Mouse (Mus musculus) embryonic fibroblast, embryonic 13.5 days (primary cell): ENCODE data around the gene Dennd2c. TPM values are rescaled to one million over a fixed set of nuclear protein-coding genes. Genes with fewer than 3 reads are reported as not detected.
"Not testable (repeated sequence)": the region's sequence is repeated elsewhere in the genome, so short reads cannot be mapped to it uniquely, and the experiment has no call there.

Source experiments
- H3K27ac ChIP-seq: 2 replicates; pipeline ENCODE4 v1.5.1; 2012; ENCODE audit warnings: low read length, control low read depth, inconsistent platforms; ENCODE audit not compliant: insufficient read depth
- H3K4me1 ChIP-seq: 2 replicates; pipeline ENCODE4 v1.6.1; 2011; ENCODE audit warnings: low read length; ENCODE audit not compliant: control insufficient read depth, insufficient read depth
- H3K4me3 ChIP-seq: 2 replicates; pipeline ENCODE4 v1.5.1; 2011; ENCODE audit warnings: mild to moderate bottlenecking, control low read depth, low read length; ENCODE audit not compliant: insufficient read depth
- CTCF ChIP-seq: IDR thresholded peaks from 2 replicates; pipeline ENCODE4 v1.5.1; 2011; ENCODE audit warnings: mild to moderate bottlenecking, control low read depth, low read length, moderate library complexity, borderline replicate concordance; ENCODE audit not compliant: insufficient read depth
- POLR2A ChIP-seq: IDR thresholded peaks from 2 replicates; pipeline ENCODE4 v1.6.1; 2011; ENCODE audit warnings: low read depth, mild to moderate bottlenecking, control low read depth, low read length, moderate library complexity
- polyA plus RNA-seq: library from polyadenylated mRNA; stranded (reverse); fragments of >200 nt; gene quantifications from 2 replicates; pipeline ENCODE4 v1.2.4, GENCODE M21; 2011; ENCODE audit warnings: low read depth; ENCODE audit not compliant: missing spikeins, insufficient read length

The Dennd2c gene
- polyA plus RNA-seq, 1 experiment, result 4.8 TPM

GRCm38 (mm10) chr3:103188451-103188850, 86.0 kb downstream of the Dennd2c start:
- TF ChIP-seq CTCF, result no peak
- TF ChIP-seq POLR2A, result no peak
- Histone ChIP-seq H3K4me3 (no peak overlapping the region), H3K4me1 (no peaks in the 10 kb centered on the region), H3K27ac (no peak overlapping the region)

DNA sequence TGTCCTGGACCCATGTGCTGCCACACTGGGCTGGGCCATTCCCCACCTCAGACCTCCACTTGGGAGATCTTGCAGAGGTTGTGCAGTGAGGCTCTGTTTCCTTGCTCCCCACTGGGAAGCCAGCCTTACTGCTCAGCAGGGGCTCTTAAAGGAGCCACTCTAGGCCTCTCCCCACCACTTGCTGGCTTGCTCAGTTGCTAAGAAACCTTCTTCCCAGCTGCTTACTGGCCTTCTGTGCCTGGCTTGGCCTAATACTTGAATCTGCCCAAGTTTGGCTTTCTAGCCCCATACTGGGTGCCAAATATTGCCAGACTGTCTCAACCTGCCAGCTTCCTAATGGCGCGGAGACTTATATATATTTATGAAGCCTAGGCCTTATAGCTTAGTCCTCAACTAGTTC, 86.5 kb downstream of the Dennd2c start:
- no peak overlapping the region for H3K4me3 ChIP-seq
- no peak for TF ChIP-seq CTCF
- no peak for TF ChIP-seq POLR2A
- no peak overlapping the region for H3K27ac ChIP-seq
- no peaks in the 10 kb centered on the region for H3K4me1 ChIP-seq

- Histone ChIP-seq H3K27ac (no peak overlapping the region), H3K4me3 (no peak overlapping the region), H3K4me1 (no peaks in the 10 kb centered on the region)
- TF ChIP-seq POLR2A, result no peak
- no peak for TF ChIP-seq CTCF
Measured at GRCm38 (mm10) chr3:103192161-103192560, 89.8 kb downstream of the Dennd2c start.

- H3K4me3 ChIP-seq, result no peak overlapping the region
- no peaks in the 10 kb centered on the region for H3K4me1 ChIP-seq
- no peak overlapping the region for H3K27ac ChIP-seq
- TF ChIP-seq POLR2A (no peak), CTCF (no peak)
Measured at GRCm38 (mm10) chr3:103193186-103193585, 90.8 kb downstream of the Dennd2c start.

DNA sequence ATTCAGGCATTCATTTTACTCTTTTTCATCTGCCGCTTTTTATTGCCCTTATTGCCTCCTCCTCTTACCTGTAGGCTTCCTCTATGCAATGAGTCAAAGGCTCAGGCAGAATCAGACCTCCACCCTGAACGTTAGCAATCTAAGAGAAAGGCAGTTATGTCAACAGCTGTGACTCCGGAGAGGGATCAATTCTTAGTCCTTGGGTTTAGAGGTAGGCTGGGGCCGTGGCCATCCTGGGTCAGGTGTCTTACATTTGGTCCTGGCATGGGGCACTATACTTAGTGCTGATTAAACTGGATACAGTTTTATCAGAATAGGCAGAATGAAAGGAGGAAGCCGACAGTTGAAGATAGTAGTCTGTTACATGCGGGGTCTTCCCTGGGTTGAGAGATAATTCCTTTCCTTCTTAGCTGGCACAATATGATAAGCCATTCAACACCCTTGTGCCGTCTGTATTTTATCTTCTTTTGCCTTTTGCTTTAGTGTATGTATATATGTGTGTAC, 94.0 kb downstream of the Dennd2c start:
- no peak overlapping the region for H3K27ac ChIP-seq
- 0 out of 2 replicates have a peak, but pooled peaks cover 5% of the 10 kb centered on the region for H3K4me1 ChIP-seq
- TF ChIP-seq CTCF (no peak), POLR2A (no peak)

DNA sequence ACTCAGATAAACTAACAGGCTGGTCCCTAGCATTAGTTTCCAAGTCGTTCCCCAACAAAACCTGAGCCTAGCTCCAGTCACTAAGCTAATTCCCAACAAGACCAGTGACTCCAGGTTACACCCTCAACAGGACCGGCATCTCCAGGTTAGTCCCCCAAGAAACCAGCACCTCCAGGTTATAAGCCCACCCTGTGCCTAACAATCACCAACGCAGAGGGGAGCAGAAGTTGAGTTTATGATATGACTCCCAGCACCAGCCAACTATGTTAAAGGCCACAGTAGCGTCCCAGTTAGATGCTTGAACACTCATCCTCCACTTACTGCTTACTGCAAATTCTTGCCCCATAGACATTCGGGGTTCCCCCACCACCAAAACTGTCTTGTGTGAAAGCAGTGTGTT, 97.0 kb downstream of the Dennd2c start:
- TF ChIP-seq CTCF (no peak), POLR2A (no peak)
- Histone ChIP-seq H3K4me3 (no peak overlapping the region), H3K27ac (peak overlapping the region; percentile 23; the same call in 1 of the 2 replicates), H3K4me1 (0 out of 2 replicates have a peak, but pooled peaks cover 5% of the 10 kb centered on the region)

More for the DNA sequence above, 94.0 kb downstream of the Dennd2c start:
- no peak overlapping the region for H3K4me3 ChIP-seq

GRCm38 (mm10) chr3:103201105-103201504, 98.7 kb downstream of the Dennd2c start:
- H3K27ac ChIP-seq, H3K4me1 ChIP-seq, H3K4me3 ChIP-seq: not testable (repeated sequence)

DNA sequence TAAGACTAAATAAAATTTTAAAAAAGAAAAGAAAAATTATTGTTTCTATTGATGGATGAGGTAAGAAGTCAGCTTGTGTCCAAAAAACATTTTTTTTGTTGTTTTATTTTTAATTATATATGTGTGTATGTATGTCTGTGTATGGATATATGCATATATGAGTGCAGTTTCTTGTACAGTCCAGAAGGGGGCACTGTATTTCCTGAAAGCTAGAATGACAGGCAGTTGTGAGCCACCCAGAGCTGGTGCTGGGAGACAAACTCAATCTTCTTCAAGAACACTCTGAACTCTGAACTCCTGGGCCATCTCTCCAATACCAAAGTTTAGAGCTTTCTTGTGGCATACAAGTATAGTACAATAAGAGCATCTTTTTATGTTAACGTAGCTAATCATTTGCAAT, 101.2 kb downstream of the Dennd2c start:
- no peak overlapping the region for H3K4me3 ChIP-seq
- TF ChIP-seq CTCF (no peak), POLR2A (no peak)
- no peak overlapping the region for H3K27ac ChIP-seq
- H3K4me1 ChIP-seq, result 0 out of 2 replicates have a peak, but pooled peaks cover 2% of the 10 kb centered on the region

DNA sequence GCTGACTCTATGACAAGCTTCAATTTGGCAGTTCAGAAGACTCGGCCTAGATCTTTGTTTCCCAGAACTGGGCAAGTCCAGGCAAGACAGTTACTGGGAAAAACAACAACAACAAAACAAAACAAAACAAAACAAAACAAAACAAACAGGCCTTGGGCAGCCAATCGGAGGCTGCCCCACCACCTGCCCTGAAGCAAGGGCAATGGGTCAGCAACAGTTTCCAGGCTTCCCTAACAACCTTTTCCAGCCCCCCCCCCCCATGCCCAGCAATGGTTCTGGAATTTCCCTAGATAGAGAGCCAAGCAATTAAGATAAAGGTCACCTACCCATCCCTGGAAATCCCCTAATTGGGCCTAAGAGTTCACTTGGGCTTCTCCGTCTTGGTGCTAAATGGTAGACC, 102.0 kb downstream of the Dennd2c start:
- TF ChIP-seq CTCF, result no peak
- no peak for TF ChIP-seq POLR2A
- H3K4me3 ChIP-seq, result no peak overlapping the region
- H3K27ac ChIP-seq, result no peak overlapping the region

GRCm38 (mm10) chr3:103206393-103206792, 104.0 kb downstream of the Dennd2c start:
- H3K4me1 ChIP-seq, result no peaks in the 10 kb centered on the region
- no peak for TF ChIP-seq CTCF
- TF ChIP-seq POLR2A, result no peak
- no peak overlapping the region for H3K4me3 ChIP-seq
- H3K27ac ChIP-seq, result no peak overlapping the region

More for the DNA sequence above, 102.0 kb downstream of the Dennd2c start:
- H3K4me1 ChIP-seq, result no peaks in the 10 kb centered on the region

- Histone ChIP-seq H3K27ac (no peak overlapping the region), H3K4me1 (peaks cover 5% of the 10 kb centered on the region; the same call in 1 of the 2 replicates), H3K4me3 (no peak overlapping the region)
- no peak for TF ChIP-seq POLR2A
- no peak for TF ChIP-seq CTCF
Measured at GRCm38 (mm10) chr3:103207749-103208148, 105.3 kb downstream of the Dennd2c start.
